Mouse (Mus musculus) thymus, postnatal 25 days (tissue): ENCODE results near the gene Arfgap2.

Source experiments
- DNase-seq: peaks from one replicate; pipeline ENCODE4 v3.0.0; 2022

The Arfgap2 gene

DNA sequence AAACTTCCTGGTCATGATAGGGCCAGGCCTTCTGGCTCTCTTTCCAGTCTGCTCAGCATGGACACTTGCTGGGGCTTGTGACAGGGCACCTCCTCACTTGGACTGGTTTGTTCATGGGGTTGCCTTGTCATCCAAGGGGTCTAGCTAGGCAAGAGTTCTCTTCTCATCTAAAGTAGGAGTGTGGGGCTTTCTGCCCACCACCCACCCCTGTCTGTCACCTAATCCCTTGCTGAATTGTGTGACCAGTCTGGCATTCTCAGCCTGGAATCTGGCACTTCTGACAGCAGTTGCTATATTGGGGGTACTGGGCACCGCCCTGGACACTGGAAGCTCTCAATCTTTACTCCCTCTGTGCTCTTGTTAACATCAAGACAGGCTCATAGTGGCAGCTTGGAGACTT lies 5.3 kb upstream of the Arfgap2 start:
- no peak for DNase-seq

DNA sequence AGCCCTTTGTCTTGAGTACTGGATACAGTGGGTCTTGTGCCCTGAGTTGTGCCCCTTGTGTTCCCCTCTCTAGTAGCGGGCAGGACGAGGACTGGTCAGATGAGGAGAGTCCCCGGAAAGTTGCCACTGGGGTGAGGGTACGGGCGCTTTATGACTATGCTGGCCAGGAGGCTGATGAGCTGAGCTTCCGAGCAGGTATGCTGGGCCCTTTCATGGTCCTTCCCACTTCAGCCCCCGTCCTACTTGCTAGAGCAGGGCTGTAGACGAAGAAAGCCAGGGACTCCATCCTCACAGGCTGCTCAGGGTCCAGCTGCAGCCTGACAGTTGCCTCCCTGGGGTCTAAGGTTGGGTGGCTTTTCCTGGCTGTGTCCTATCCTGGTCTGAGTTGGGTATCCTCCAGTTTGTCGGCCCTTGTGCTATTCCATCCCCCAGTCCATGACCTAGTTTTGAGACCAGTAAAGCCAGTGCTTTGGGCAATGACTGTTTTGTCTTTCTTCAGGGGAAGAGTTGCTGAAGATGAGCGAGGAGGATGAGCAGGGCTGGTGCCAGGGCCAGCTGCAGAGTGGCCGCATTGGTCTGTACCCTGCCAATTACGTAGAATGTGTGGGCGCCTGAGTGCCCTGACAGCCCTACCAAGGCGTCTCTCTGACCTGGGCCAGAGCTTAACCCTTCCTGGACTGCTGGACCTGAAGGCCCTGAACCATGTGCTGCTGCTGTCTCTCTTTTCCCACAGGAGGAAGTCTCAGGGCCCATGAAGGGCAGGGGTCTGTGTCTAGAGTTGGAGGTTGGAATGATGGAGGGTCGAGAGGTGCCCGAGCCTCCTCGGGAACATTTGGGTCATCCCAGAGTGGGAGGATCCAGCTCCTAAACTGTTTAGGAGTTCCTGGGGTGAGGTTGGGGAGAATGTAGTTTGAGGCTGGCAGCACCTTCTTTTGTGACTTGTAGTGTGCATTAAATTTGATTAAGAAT lies 798 bp upstream of the Arfgap2 start:
- DNase-seq = no peak

DNA sequence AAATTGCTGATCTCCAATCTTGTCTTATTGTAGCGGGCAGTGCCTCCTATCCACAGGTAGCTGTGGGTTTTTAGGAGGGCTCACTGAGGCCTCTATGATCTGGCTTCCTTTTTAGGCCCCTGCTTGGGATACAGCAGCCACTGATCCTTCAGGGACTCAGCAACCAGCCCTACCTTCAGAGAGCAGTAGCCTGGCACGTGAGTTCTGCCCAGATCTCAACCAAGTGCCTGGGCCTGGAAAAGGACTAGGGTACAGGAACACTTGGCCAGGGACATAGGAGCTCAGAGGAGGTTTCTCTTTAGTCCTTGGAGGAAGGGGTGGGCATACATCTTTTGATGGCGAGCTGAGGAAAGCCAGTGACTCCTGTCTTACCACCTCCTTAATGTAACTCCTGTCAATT lies 3.3 kb downstream of the Arfgap2 start:
- no peak for DNase-seq

DNA sequence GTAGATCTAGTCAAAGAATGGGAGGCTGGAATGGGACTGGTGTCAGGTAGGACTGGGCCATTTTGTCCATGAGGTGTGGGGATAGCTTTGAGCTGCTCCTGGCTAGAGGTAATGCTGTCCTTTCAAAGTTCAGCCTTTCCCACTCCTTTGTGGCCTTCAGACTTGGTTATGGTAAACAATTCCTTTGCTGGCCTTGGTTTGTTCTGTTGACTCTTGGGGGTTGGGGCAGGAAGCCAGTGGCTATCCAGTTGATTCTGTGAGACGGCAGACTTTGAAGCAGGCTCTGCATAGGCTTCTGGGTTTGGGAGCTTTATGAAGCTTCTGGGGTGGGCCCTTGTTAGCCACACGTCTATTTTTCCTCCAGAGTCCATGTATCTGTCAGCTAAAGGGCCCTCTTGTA lies 3.9 kb downstream of the Arfgap2 start:
- no peak for DNase-seq

DNA sequence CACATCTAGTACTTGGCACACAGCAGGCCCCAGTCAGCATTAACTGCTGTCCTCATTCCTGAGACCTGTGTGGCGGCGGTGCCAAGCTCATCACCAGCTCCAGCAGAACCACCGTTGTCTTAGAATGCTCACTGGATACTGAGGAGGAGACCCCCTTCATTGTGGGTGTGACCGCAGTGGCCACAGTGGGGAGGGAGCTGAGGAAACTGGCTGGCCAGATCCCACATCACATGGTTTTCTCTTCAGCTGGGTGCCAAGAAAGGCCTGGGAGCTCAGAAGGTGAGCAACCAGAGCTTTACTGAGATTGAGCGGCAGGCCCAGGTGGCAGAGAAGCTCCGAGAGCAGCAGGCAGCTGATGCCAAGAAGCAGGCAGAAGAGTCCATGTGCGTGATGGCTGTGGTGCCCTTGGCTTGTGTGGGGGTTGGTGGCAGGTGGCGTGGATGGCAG lies 4.9 kb downstream of the Arfgap2 start:
- no peak for DNase-seq

DNA sequence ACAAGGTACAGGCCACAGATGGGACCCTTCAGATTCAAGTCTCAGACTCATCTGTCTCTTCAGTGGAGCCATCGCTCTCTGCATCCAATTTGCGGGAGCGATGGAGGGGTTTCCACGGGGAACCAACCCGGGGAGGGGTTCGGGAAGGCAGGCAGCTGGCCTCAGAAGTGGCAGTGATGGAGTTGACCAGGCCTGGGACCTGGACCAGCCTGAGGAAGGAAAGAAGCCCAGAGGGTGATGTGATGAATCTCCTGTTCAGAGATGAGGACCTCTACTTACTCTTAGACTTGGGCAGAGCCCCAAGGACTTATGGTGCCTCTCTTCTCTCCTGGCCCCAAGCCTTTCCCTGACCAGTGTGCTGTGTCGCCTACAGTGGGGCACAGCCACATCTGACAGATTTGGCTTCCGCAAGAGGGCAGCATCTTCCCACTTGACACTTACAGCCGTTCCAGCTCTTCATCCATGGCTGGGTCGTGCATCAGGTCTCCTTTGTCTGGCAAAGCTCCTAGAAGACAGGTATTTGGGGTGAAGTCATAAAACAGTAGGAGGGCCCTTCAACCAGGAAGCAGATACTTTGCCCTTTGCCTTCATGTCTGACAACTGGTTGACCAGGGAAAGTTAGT lies 14.1 kb downstream of the Arfgap2 start:
- DNase-seq = no peak

DNA sequence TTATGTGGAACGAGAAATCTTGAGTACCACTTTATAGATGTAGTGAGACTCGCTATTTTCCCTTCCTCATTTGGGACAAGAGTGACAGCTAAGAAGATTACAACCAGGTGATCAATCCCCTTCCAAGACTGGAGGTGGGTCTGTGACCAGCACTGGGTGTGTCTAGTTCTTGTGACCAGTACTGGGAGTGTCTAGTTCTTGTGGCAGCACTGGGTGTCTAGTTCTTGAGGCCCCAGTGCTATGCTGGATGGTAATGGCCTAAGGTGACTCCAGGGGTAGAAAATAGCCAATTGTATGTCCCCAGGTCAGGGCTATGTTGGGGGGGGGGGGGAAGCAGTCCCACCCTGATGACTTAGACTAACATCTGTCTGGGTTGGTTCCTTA lies 14.6 kb downstream of the Arfgap2 start:
- DNase-seq = no peak

DNA sequence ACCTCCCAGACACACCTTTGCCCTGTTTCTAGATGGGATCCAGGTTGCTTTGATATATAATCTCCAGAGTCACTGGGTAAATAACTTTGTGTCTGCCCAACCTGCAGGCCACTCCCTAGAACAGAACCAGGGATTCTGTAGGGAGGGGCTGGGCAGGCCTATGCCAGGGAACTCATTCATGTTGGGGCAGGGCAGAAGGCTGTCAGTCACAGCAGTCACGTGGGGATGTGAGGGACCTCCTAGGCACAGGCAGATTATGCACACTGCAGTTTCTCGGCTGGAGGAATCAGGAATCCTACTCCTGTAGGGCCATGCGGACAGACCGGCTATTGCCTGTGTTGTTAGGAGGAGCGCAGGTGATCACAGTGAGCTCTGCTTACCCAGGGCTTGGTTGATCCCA lies 16.6 kb downstream of the Arfgap2 start:
- no peak for DNase-seq

DNA sequence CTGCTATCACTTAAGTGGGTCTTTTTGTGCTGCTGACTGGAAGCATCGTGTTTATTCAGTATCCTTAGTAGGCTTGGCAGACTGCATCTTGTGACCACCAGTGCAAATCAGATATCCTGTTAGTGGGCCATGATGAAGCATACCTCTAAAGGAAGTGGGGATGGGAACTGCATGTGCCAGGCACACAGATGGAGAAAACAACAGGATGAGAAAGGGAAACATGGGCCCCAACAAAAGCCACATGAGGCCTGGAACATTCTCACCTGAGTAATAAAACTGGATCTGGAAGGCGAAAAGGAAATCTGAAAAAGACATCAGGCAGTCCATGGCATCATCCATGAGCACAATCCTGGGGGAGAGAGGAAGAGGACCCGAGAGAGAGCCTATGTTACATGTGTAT lies 19.2 kb downstream of the Arfgap2 start:
- no peak for DNase-seq

DNA sequence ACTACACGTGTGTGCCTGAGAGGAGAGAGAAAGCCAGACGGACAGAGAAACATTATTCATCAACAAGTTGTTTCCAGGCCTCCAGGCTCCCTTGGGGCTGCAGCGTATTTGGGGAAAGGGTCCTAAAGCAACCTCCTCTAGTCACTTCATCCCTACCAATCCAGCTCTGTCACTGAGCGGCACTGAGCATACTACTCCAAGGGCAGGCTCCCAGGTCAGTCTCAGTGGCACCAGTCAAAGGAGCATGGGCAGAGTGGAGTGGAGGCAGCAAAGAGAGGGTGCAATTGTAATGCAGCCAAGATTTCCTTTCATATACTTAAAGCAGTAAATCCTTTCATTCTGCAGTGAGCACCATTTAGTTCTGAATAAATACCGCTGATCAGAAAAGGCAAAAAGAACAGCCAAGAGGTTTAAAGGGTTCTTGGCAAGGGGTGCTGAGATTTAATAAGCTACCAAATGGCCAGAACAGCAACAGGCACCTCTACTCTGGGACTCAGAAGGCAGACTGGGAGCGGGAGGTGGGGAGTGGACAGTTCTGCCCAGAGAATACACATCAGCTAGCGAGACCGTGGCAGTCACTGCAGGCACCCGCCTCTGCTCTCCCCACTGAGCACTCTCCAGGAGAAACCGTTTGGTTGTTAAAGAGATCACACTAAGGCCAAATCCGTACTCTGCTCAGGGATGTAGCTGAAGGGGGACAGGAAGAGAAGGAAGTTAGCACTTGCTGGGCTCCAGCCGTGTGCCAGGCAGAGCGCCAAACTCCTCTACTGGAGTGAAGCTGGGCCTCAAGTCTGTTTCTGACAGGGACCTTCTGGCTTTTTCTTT lies 19.8 kb downstream of the Arfgap2 start:
- DNase-seq = no peak

DNA sequence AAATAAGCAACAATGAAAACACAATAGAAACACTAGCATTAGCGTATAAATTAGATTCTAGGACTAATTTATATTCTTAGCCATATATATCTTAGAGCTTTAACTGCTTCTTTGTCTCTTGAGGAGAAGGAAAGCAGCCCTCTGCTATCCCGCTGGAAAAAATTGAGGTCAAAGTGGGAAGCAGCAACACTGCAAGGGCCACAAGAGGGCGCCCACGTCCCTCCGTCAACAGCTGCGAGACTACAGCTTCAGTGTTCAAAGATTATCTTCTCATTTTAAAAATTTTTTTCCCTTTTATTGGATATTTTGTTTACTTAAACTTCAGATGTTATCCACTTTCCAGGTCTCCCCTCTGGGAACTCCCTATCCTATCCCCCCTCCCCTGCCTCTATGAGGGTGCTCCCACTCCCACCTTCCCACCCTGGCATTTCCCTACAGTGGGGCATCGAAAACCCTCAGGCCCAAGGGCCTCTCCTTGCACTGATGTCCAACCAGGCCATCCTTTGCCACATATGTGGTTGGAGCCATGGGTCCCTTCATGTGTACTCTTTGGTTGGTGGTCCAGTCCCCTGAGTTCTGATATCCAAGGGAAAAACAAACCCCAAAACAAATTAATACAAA lies 21.2 kb downstream of the Arfgap2 start:
- peak; percentile 67 for DNase-seq

DNA sequence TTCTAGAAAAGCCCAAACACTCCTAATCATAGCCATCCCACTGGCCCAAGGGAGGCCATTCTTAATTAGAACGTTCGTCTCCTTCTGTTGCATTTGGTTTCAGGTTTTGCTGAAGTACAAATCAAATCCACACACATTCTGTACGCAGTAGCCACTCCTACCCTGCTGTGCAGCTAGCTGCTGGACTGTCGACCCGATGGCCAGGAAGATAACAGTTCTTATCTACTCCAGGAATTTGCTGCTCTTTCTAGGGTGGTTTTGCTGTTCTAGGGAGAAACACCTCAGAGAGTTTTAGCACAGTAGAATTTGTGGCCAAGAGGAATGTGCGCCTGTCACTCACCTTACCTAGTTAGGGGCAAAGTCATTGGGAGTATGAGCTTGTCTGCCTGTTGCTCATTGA lies 22.8 kb downstream of the Arfgap2 start:
- no peak for DNase-seq

DNA sequence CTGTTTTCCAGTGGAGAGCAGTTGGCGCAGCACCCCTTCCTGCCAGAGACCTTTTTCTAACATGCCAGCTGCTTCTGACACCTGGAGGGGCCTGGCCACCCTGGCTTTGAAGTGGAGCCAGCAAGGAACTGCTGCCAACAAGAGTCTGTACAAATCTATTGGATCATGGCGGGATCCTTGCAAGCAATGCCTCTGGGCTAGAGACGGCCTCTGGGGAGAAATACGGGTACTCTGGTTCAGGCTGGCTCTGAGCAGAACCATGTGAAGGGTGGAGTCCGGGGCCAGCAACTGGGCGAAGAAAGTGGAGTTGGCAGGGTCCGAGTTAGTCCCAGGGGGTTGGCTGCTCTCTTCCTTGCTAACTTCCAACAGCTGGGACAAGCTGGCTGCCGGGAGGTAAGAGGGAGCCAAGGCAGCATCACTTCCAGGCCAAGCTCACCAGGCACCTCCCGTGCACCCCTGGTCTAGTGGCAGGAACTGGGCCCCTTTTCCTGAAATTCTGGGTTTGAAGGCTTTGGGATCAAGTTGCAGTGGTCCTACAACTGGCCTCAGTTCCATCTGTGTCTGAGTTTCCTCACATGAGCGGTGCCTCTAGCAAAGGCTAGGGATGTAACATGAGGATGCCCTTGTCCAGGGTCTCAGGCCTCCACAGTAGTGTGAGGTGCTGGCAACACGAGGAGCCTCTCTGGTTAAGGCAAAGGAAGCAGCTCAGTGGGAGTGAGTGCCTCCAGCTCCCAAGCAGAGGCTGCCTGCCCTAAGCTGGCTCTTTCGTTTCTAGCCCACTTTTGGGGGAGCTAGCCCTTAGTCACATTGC lies 26.6 kb downstream of the Arfgap2 start:
- no peak for DNase-seq

DNA sequence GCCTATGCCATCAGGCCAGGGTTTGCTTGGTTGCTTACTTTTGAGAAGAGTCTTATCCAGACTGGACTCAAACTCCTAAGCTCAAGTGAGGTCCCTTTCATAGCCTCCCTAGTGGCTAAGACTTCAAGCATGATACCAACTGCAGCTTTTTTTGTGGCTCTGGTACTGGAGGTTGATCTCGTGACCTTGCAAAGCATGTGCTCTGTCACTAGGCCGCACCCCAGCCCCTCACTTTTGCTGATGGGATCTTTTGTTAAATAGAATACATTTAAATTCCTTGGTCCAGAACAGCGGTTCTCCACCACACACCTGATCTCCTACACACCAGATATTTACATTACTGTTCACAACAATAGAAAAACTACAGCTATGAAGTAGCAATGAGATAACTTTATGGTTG lies 29.5 kb downstream of the Arfgap2 start:
- no peak for DNase-seq

DNA sequence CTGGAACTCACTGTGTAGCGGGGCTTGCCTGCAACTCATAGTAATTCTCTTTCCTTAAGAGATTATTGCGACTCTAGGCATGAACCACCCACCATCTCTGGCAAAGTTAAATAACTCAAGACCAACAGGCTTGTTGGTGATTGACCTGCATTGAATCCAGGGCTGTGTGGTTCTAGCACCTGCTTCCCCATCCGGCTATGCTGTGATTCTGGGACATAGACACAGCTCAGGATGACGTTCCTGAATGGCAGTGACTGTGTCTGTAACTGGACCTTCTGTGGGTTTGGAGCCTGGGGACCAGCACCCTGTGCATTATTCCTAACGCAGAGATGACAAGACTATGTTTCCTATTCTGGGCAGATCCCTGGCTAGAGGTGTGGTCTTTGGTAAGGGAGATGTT lies 31.1 kb downstream of the Arfgap2 start:
- DNase-seq = no peak

DNA sequence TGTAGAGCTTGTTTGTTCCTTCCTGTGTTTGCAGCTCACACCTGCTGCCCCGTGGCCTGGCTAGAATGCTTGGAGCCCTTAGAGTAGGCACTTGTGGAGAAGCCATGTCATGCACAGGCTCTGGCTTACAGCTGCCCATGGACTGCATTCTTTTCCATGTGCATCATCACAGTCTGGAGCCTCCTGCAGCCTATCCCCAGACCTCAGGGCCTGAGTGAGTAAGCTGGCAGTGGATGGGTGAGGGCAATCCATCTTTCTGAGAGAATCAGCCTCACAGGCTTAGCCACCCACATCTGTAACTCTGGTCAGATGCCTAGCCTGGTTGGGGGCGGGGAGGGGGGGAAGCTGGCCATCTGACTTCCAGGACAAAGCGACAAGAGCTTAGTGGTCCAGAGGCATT lies 34.4 kb downstream of the Arfgap2 start:
- DNase-seq = no peak

DNA sequence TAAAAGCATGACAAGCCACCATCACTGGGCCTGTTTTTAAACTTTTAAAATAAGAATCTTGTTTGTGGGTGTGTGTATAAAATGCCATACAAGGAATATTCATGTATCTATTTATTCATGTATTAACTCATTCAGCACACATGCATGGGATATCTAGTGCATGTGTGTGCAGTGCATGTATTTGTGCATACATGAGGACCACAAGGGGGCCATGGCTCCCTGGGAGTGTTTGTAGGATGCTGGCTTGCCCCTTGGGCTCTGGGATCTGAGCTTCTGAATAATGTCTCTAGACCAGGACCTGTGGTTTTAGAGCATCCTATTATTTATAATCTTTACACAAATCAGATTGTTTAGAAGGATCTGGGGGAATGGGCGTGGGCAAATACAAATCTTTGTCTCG lies 36.0 kb downstream of the Arfgap2 start:
- no peak for DNase-seq

DNA sequence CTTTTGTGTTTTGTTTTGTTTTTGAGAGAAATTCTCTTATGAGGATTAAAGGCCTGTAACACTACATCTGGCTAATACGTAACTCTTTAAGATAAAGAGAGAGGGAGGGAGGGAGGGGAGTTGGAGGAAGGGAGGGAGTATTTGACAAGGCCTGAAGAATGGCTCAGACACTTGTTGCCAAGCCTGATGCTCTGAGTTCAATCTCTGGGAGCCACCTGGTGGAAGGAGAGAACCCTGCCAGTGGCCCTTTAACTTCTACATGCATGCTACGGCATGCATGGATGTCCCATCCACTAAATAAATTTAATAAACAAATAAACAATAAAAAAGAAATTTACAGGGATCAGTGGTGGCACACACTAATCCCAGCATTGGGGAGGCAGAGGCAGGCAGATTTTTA lies 37.1 kb downstream of the Arfgap2 start:
- DNase-seq = no peak

DNA sequence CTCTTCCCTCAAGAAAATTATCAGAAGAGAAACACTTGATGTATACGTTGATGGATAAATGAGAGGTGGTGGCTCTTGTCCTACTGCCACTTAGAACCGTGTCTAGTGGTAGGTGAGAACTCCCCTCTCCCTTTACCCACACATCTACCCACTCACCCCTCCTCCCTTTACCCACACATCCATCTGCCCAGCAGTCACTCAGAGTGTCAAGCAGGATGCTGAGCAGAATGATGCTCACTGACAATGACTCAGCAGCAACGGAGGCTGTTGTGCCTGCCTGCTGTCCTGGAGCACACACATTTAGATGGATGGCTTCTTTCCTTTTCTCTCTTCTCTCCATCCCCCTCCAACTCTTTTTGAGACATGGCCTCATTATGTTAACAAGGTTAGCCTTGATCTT lies 38.1 kb downstream of the Arfgap2 start:
- no peak for DNase-seq

DNA sequence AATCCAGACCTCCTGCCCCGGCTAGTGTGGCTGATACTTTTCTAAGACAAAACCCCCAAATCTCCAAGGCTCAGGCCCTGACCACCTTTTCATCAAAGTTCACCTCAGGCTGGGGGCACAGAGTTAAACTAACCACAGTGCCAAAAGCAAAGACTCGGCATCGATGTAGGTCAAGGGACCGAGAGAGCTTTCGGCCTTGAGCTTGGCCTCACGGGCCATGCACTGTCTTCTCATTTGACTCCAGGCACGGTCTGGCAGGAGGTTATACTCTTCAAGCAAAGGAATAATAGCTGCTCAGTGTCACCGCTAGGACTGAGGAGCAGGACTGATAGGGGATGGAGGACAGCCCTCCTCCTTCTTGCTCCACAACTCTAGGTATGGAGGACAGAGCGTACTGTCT lies 41.2 kb downstream of the Arfgap2 start:
- DNase-seq = no peak

DNA sequence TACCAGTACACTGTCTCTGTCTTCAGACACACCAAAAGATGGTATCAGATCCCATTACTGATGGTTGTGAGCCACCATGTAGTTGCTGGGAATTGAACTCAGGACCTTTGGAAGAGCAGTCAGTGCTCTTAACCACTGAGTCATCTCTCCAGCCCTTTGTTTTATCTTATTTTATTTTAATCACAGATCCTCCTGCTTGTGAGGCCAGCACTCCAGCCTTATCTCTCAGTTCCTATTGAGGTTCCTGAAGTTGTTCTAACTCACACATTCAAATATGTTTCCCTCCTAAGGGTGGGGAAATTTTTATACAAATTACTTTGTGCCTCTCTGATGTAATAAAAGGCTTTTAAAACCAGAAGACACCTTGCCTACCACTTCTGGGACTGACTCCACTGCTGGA lies 41.8 kb downstream of the Arfgap2 start:
- no peak for DNase-seq

DNA sequence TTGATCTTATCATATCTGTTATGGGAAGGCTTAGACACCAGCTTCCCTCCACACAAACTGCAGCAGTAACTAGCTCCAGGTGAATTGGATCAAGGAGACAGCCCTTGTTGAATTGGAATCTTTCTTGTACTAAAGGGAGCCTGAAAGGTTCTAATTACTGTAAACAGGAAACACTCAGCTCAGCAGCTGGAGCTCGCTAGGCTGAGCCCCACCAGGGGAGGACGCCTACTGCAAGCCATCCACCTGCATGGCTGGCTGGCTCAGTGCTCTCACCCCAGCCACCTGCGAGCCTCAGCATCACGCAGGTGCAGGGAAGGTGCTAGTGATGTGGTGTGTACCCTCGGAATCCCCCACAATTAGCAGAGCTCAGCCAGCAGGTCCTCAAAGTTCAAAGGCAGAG lies 43.9 kb downstream of the Arfgap2 start:
- DNase-seq = peak; percentile 79
